Mouse (Mus musculus) gastrocnemius, adult 2 months (tissue): Measurements from ENCODE around the gene C6. TPM values are rescaled to one million over a fixed set of nuclear protein-coding genes. Genes with fewer than 3 reads are reported as not detected.

ENCODE experiments used
- DNase-seq: peaks from one replicate; pipeline ENCODE4 v3.0.0; 2022
- H3K27ac ChIP-seq: fragments of 200-600 bp; 2 replicates; pipeline ENCODE4 v1.8.1; 2022; ENCODE audit warnings: mild to moderate bottlenecking
- H3K4me3 ChIP-seq: fragments of 200-600 bp; 2 replicates; pipeline ENCODE4 v1.8.1; 2022; ENCODE audit warnings: mild to moderate bottlenecking, moderate library complexity
- CTCF ChIP-seq: fragments of 200-600 bp; IDR thresholded peaks from 2 replicates; pipeline ENCODE4 v1.8.1; 2022; ENCODE audit warnings: antibody characterized with exemption, mild to moderate bottlenecking, moderate library complexity
- intact Hi-C: fragments of 180-260 bp; cut with DNase I; formaldehyde crosslinking; loops from one replicate; pipeline ENCODE4 v1.15.1; 2025
- total RNA-seq, 2 experiments: library from RNA; stranded (reverse); gene quantifications; 2 replicates each; pipeline ENCODE4 v1.2.3; 2021

C6 gene
- total RNA-seq, 2 experiments from 2014 or later = 0.18 to 0.42 TPM

DNA sequence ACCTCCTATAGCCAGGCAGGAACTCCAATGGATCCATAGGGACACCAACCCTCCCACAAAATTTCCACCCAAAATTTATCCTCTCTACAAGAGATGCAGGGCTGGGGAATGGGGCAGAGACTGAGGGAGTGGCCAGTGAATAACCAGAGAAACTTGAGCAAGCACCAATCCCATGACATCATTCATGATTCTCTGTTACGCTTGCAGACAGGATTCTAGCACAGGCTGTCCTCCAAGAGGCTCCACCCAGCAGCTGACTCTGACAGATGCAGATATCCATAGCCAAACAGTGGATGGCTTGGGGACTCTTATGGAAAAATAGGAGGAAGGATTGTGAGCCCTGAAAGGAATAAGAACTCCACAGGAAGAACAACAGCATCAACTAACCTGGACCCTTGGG is 94.2 kb downstream of the C6 start:
- Histone ChIP-seq H3K27ac (no peak overlapping the region), H3K4me3 (no peak overlapping the region)
- no peak for TF ChIP-seq CTCF
- intact Hi-C loops = no loop called here
- peak; percentile 31 for DNase-seq

- H3K27ac ChIP-seq = no peak overlapping the region; the same call in 1 of the 2 replicates
- no peak for DNase-seq
- intact Hi-C loops = no loop called here
- no peak overlapping the region for H3K4me3 ChIP-seq
- TF ChIP-seq CTCF = no peak
These were observed 94.8 kb downstream of the C6 start for GRCm38 (mm10) chr15:4821824-4822223.

- intact Hi-C loops = no loop called here
- TF ChIP-seq CTCF = no peak
- Histone ChIP-seq H3K27ac (no peak overlapping the region), H3K4me3 (no peak overlapping the region)
- peak; percentile 26 for DNase-seq
These were observed 100.8 kb downstream of the C6 start for GRCm38 (mm10) chr15:4827736-4828135.

DNA sequence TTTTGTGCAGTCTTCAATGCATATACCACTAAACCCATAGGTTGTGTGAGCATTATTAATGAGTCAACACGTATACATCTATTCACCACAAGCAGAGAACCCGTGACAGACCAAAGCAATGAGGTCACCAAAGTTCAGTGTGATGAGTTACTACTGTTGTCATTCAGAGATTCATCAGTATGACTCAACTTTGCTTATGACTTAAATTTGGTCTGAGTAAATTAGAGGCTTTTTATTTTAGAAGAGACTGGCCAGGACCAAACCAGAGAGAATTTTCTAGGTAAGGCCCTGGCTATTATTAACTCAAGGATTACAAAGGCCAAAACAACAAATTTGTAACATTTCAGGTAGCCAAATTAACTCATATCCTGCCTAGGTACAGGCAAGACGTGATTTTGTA is 109.4 kb downstream of the C6 start:
- intact Hi-C loops = no loop called here
- Histone ChIP-seq H3K27ac (no peak overlapping the region), H3K4me3 (no peak overlapping the region)
- no peak for DNase-seq
- no peak for TF ChIP-seq CTCF

- intact Hi-C loops = no loop called here
- no peak for TF ChIP-seq CTCF
- H3K4me3 ChIP-seq = no peak overlapping the region
- DNase-seq = no peak
- no peak overlapping the region for H3K27ac ChIP-seq
These were observed 123.0 kb downstream of the C6 start for GRCm38 (mm10) chr15:4850015-4850414.

Other genes starting within 250 kb of the C6 start
- not detected for gene Mroh2b, start 171.6 kb downstream of the C6 start, total RNA-seq